Mouse (Mus musculus) kidney, adult 2 months (tissue): ENCODE results near the gene Abcc10.
A peak's percentile ranks its signal among the peaks of the same experiment; 100 is the strongest.

Experiments
- CTCF ChIP-seq: fragments of 200-500 bp; conservative IDR thresholded peaks from 2 replicates; pipeline ENCODE4 v1.5.1; 2011; ENCODE audit warnings: low read depth, mild to moderate bottlenecking, control low read depth, low read length, moderate library complexity, mixed read lengths; ENCODE audit not compliant: insufficient read depth, insufficient read length
- POLR2A ChIP-seq: fragments of 200-500 bp; IDR thresholded peaks from one replicate; pipeline ENCODE4 v1.6.1; 2011; ENCODE audit warnings: low read depth, low read length, control low read depth

- no peak for TF ChIP-seq POLR2A
- TF ChIP-seq CTCF: peak; percentile 86
Observed at GRCm38 (mm10) chr17:46265918-46266618, 62.1 kb downstream of the Abcc10 start.
